In the genomic region with DNA sequence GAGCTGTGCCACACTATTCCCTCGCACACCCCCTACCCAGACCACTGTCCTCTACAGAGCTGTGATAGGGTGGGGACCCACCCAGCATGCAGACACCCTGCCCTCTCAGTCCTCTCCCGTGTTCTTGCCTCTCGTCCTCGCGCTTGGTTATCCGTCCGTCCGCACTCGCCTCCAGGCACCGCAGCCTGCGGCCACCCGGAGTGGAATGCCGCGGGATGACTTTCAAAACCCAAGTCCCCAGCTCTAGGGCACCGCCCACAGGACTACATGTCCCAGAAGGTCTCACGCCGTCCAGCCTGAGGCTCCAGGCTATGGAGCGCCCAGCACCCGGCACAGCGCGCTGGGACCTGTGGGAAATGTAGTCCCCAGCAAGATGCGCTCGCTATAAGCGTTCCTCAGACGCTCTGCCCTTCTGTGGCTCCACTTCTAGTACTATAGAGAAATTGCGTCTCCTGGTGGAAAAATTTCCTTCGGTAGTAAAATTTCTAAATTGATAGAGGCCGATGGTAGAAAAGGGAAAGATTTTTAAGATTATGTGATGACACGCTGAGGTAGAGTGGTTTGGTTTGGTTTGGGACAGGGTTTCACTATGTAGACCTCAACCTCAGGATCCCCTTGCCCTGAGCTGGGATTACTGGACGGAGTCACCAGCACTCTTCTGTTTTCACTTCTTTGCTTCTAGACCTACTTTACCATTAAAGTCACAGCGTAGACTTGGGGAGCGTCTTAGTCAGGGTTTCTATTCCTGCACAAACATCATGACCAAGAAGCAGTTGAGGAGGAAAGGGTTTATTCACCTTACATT, we compare ENCODE assay signal across 9 mouse cellular contexts. TPM values are rescaled to one million over a fixed set of nuclear protein-coding genes. Genes with fewer than 3 reads are reported as not detected.
DNase-seq lines count a peak whose midpoint lies in the region; ATAC-seq and TF ChIP-seq lines count a peak whose summit lies in the region.
"Had no signal": no experiment of that assay in that cellular context is flagged by ENCODE, and none has a peak within 500 bp of the region (broad histone marks: within the 10 kb centered on the region; RNA-seq: fewer than 3 reads in every experiment).

A gene (minus strand): TSS at position 210 of the 805 bp plus-strand sequence.

- 12% methylated on average over 32 of the region's 32 CpGs for WGBS in lung, adult 2 months

- DNase-seq in ES-E14 (ENCODE audit: low read depth, low spot score): peak; percentile 79
- peak; percentile 82 for DNase-seq in cerebellum, adult 9-10 months
- DNase-seq in frontal cortex, adult 2 months (ENCODE audit: extremely low spot score in 1 of 2, low spot score in 1 of 2): peak; percentile 82 to 92
- peak; percentile 63 for DNase-seq in layer of hippocampus, adult 9-10 months (ENCODE audit: low spot score)
- DNase-seq in lung, adult 2 months: peak; percentile 54
- DNase-seq in retina, embryonic 14.5 days (ENCODE audit: low spot score): peak; percentile 90

- no peaks in the 10 kb centered on the region for H3K36me3 ChIP-seq in ES-E14 (ENCODE audit: control insufficient read depth, insufficient read depth, low read length, poor library complexity, severe bottlenecking)

- in situ Hi-C loops in ES-E14 (cut with MboI; ENCODE audit: low sequenced_read_pairs in 2 of 2, unreplicated experiment in 2 of 2): no loop called here

- peak; percentile 68 to 69 for ATAC-seq in hematopoietic stem cell, adult 5-6 weeks (replicated peaks in 1 of 2; ENCODE audit: insufficient read depth in 1 of 2, low FRiP score in 2 of 2, low TSS enrichment in 1 of 2, low read depth in 1 of 2, poor library complexity in 2 of 2, severe bottlenecking in 2 of 2)
- no peak for ATAC-seq in megakaryocyte-erythroid progenitor cell, adult 5-6 weeks (replicated peaks; ENCODE audit: low FRiP score, low TSS enrichment, poor library complexity, severe bottlenecking)

- no peak for TF ChIP-seq CTCF in lung, adult 2 months (IDR thresholded peaks at IDR 0.05; ENCODE audit: insufficient read depth, low read length)

- TF ChIP-seq POLR2A in lung, adult 2 months (IDR thresholded peaks at IDR 0.05; ENCODE audit: borderline replicate concordance, extremely low read depth, low read depth, low read length): no peak

- 0 out of 2 replicates have a peak within 1 kb of the TSS, but pooled peaks have one; percentile 49 for H3K9ac ChIP-seq in ES-E14 (ENCODE audit: insufficient read depth, low read depth, low read length, poor library complexity, severe bottlenecking)

- H3K27ac ChIP-seq in ES-E14 (ENCODE audit: insufficient read depth, low read depth, low read length, poor library complexity, severe bottlenecking): no peak within 1 kb of the TSS

- H3K9me3 ChIP-seq in ES-E14 (ENCODE audit: control insufficient read depth, insufficient read depth, low read depth, low read length): no peaks in the 10 kb centered on the region

- peak within 1 kb of the TSS; percentile 62 to 68 for H3K4me3 ChIP-seq in ES-E14 (ENCODE audit: insufficient read depth in 1 of 2, low read depth in 1 of 2, low read length in 2 of 2, poor library complexity in 1 of 2, severe bottlenecking in 1 of 2)
- peak within 1 kb of the TSS; percentile 53 for H3K4me3 ChIP-seq in lung, adult 2 months (replicated peaks; ENCODE audit: extremely low read depth, low read depth, low read length)

- H3K4me1 ChIP-seq in ES-E14 (ENCODE audit: control insufficient read depth in 2 of 2, insufficient read depth in 2 of 2, low read length in 2 of 2, poor library complexity in 1 of 2): no peaks in the 10 kb centered on the region; a peak in 1 of 4 replicates
- peaks cover 4% of the 10 kb centered on the region for H3K4me1 ChIP-seq in lung, adult 2 months (ENCODE audit: control insufficient read depth, insufficient read depth, low read length)

TF ChIP-seq in ES-E14, 5 proteins besides CTCF, POLR2A, EP300 and RAD21:
- TF ChIP-seq ZC3H11A (IDR thresholded peaks at IDR 0.05; ENCODE audit: borderline replicate concordance, low read depth, low read length) (no peak), HCFC1 (IDR thresholded peaks at IDR 0.05; ENCODE audit: borderline replicate concordance, insufficient read depth, low read length) (peak; percentile 98)

RNA-seq across cellular contexts. Expression of the gene that starts here (rescaled TPM):
- total RNA-seq in ES-E14 (2012; rRNA removed): 0.95 and 1.7 TPM in 2 replicates
- polyA plus RNA-seq in frontal cortex, adult 2 months (2012; rRNA removed): 2.6 and 3.0 TPM in 2 replicates
- not detected in 2 replicates for total RNA-seq in hematopoietic stem cell, adult 5-6 weeks (2017)
- polyA plus RNA-seq in lung, adult 2 months (2012; rRNA removed): 0.17 and 0.66 TPM in 2 replicates
- total RNA-seq in megakaryocyte-erythroid progenitor cell, adult 5-6 weeks (2014; fragmentation: Nextera tagmentation): not detected in 2 replicates
- not detected in 2 replicates for total RNA-seq in megakaryocyte-erythroid progenitor cell, adult 5-6 weeks (2017)
- total RNA-seq: MEL had no signal

Comparison
In these comparisons a context has a peak if more than half of its experiments do, and no peak if none do; other contexts are left out.
1. Peak in ATAC-seq in hematopoietic stem cell, adult 5-6 weeks; RNA of the gene not detected or under 1 TPM.
2. Peak in DNase-seq and H3K4me3 ChIP-seq in lung, adult 2 months; RNA of the gene not detected or under 1 TPM.